ENCODE assay signal across 31 mouse cellular contexts in the genomic region with DNA sequence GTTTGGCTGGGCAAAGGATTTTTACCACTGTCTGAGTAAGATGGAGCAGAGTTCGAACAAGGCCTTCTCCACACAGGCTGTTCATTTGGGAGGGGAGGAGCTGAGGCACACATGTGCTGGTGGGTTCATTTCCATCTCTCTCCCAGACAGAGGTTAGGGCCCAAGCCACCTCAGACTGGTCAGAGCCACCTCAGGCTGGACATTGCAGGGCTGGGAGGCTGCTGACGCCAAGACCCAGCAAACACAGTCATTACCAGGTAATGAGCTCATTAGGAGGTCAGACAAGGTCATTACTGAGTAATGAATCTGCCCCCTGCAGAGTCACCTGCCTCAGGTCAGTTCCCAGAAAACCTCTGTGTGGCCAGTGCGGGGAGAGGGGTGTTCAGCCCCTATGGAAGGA. TPM values are rescaled to one million over a fixed set of nuclear protein-coding genes. Genes with fewer than 3 reads are reported as not detected.
DNase-seq lines count a peak whose midpoint lies in the region; ATAC-seq and TF ChIP-seq lines count a peak whose summit lies in the region.
"Had no signal": no experiment of that assay in that cellular context is flagged by ENCODE, and none has a peak within 500 bp of the region (broad histone marks: within the 10 kb centered on the region; RNA-seq: fewer than 3 reads in every experiment).

No protein-coding gene starts in this region.

- no peaks in the 10 kb centered on the region for H3K36me3 ChIP-seq in forebrain, postnatal 0 days (ENCODE audit: insufficient read depth)
- H3K36me3 ChIP-seq: embryonic facial prominence, embryonic 10.5 days; embryonic facial prominence, embryonic 15.5 days; G1E; neural tube, embryonic 15.5 days had no signal

- H3K9me3 ChIP-seq in forebrain, postnatal 0 days (ENCODE audit: low read length): no peaks in the 10 kb centered on the region
- H3K9me3 ChIP-seq: embryonic facial prominence, embryonic 10.5 days; embryonic facial prominence, embryonic 15.5 days; neural tube, embryonic 15.5 days had no signal

- H3K4me2 ChIP-seq in forebrain, postnatal 0 days (ENCODE audit: low read depth): no peak overlapping the region
- H3K4me2 ChIP-seq: embryonic facial prominence, embryonic 15.5 days; neural tube, embryonic 15.5 days had no signal

- peaks cover 20% of the 10 kb centered on the region for H3K27me3 ChIP-seq in forebrain, postnatal 0 days (ENCODE audit: insufficient read depth, low read length)

- H3K27ac ChIP-seq in forebrain, postnatal 0 days (ENCODE audit: low read depth, low read length): no peak overlapping the region
- H3K27ac ChIP-seq: embryonic facial prominence, embryonic 10.5 days; embryonic facial prominence, embryonic 15.5 days; layer of hippocampus, adult 2 months; liver, embryonic 14.5 days; neural tube, embryonic 15.5 days had no signal

- WGBS in forebrain, postnatal 0 days: 66% methylated on average over 3 of the region's 3 CpGs

- H3K4me3 ChIP-seq in forebrain, postnatal 0 days (ENCODE audit: low read depth, low read length): no peak overlapping the region
- H3K4me3 ChIP-seq: embryonic facial prominence, embryonic 10.5 days; embryonic facial prominence, embryonic 15.5 days; layer of hippocampus, adult 2 months; neural tube, embryonic 15.5 days had no signal

- ATAC-seq in forebrain, postnatal 0 days: no peak
- ATAC-seq: intestine, embryonic 16.5 days had no signal

- no peak overlapping the region for H3K9ac ChIP-seq in forebrain, postnatal 0 days
- H3K9ac ChIP-seq: embryonic facial prominence, embryonic 15.5 days; liver, embryonic 14.5 days; neural tube, embryonic 15.5 days had no signal

- no peaks in the 10 kb centered on the region for H3K4me1 ChIP-seq in forebrain, postnatal 0 days (ENCODE audit: insufficient read depth)

- peak; percentile 12 for DNase-seq in cerebellum, adult 11-12 months
- DNase-seq in cerebellum, postnatal 4 days (ENCODE audit: low spot score in 2 of 2): no peak
- peak; percentile 33 for DNase-seq in ES-CJ7 (ENCODE audit: low read depth, low spot score)
- peak; percentile 73 for DNase-seq in kidney, adult 9 months
- DNase-seq in kidney, postnatal 25 days: peak; percentile 74 to 87
- DNase-seq in ovary, adult 18-20 months (ENCODE audit: low spot score): no peak
- no peak for DNase-seq in embryo, embryonic 10 days (ENCODE audit: low spot score)
- no peak for DNase-seq in forebrain, postnatal 0 days
- DNase-seq: adrenal gland, postnatal 10 days; cerebellum, postnatal 10 days; gastrocnemius, postnatal 14 days; heart, postnatal 14 days; liver; lung, adult 2 months; lung, postnatal 10 days; midbrain, embryonic 14.5 days; spleen, adult 18-20 months; thymus, postnatal 14 days had no signal

- no peak for TF ChIP-seq CTCF in forebrain, postnatal 0 days (IDR thresholded peaks at IDR 0.05; ENCODE audit: low read depth)

RNA-seq across cellular contexts. Expression of a gene that starts 4.1 kb away (rescaled TPM):
- total RNA-seq in forebrain, postnatal 0 days (2014; rRNA removed): 4.5 and 5.9 TPM in 2 replicates
- polyA plus RNA-seq in forebrain, postnatal 0 days (2015; fragmentation: Nextera tagmentation; extraction: Ambion mirVana): 6.8 TPM in 2 replicates
- total RNA-seq: adrenal gland, postnatal 10 days; gastrocnemius, postnatal 14 days; granulocyte monocyte progenitor cell, adult 5-6 weeks; heart, postnatal 14 days had no signal
- polyA plus RNA-seq: C2C12; embryonic facial prominence, embryonic 10.5 days; heart, embryonic 14.5 days; intestine, embryonic 16.5 days; liver, embryonic 14.5 days; stomach, embryonic 16.5 days; urinary bladder, adult 2 months had no signal

RNA-seq across cellular contexts. Expression of a gene that starts 9.3 kb away (rescaled TPM):
- 4.2 and 7.5 TPM in 2 replicates for total RNA-seq in forebrain, postnatal 0 days (2014; rRNA removed)
- polyA plus RNA-seq in forebrain, postnatal 0 days (2015; fragmentation: Nextera tagmentation; extraction: Ambion mirVana): 1.8 and 1.9 TPM in 2 replicates

RNA-seq across cellular contexts. Expression of a gene that starts 31.8 kb away (rescaled TPM):
- 6.2 and 10.6 TPM in 2 replicates for total RNA-seq in forebrain, postnatal 0 days (2014; rRNA removed)
- polyA plus RNA-seq in forebrain, postnatal 0 days (2015; fragmentation: Nextera tagmentation; extraction: Ambion mirVana): 1.9 and 2.1 TPM in 2 replicates
- total RNA-seq: CH12.LX, G1E had no signal
- polyA plus RNA-seq: G1E had no signal

Comparison
In these comparisons a context has a peak if more than half of its experiments do, and no peak if none do; other contexts are left out.
1. DNase-seq: peak in cerebellum, adult 11-12 months (single experiment), ES-CJ7 (single experiment), kidney, adult 9 months (single experiment) and kidney, postnatal 25 days (2 of 2); none in cerebellum, postnatal 4 days (0 of 2), ovary, adult 18-20 months (single experiment), embryo, embryonic 10 days (single experiment) and forebrain, postnatal 0 days (single experiment).